Mouse (Mus musculus): ENCODE measurements around the gene Clcn6.

DNA sequence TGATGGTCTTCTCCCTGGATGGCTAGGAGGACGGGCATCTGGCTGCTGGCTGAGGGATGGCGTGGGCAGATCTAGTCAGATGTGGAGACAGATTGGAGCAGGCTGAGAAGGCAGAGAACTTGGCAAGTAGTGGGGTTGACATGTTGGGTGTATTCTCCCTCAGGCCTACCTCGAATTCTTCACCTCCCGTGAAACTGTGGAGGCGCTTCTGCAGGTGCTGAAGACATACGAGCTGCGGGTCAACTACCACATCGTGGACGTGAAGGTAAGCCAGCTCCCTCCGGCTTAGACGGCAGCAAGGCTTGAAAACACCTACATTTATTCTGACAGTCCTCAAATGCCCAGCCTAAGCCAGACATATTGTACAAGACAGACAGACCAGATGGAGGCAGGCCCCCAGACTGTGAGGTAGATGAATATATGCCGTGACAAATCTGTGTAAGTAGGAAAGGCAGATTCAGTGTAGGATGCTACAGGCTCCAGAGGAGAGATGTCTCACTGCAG, 14.8 kb upstream of the Clcn6 start:
- no peak for TF ChIP-seq CTCF (conservative IDR thresholded peaks at IDR 0.05; ENCODE audit: insufficient read depth, insufficient read length, low read depth, low read length)
- no peak for TF ChIP-seq POLR2A (IDR thresholded peaks at IDR 0.05; ENCODE audit: low read depth, low read length)

Measured in kidney, adult 2 months (tissue).